Mouse (Mus musculus) c-Kit-negative CD71-positive TER-119-positive erythroid progenitor cells, embryonic 14.5 days (primary cell): ENCODE measurements around the gene Sik3.
"Not testable (repeated sequence)": the region's sequence is repeated elsewhere in the genome, so short reads cannot be mapped to it uniquely, and the experiment has no call there.

ENCODE experiments used
- DNase-seq: peaks from one replicate; pipeline ENCODE4 v3.0.0-alpha.2; 2013; ENCODE audit warnings: low read depth, low spot score

Sik3 gene

GRCm38 (mm10) chr9:46053014-46053666, 40.5 kb downstream of the Sik3 start:
- DNase-seq: no peak

- DNase-seq: no peak
Measured at GRCm38 (mm10) chr9:46058065-46058464, 45.4 kb downstream of the Sik3 start.

- DNase-seq: no peak
Measured at GRCm38 (mm10) chr9:46060249-46060648, 47.6 kb downstream of the Sik3 start.

GRCm38 (mm10) chr9:46061696-46062425, 49.2 kb downstream of the Sik3 start:
- no peak for DNase-seq

GRCm38 (mm10) chr9:46064331-46064730, 51.7 kb downstream of the Sik3 start:
- no peak for DNase-seq

- no peak for DNase-seq
Measured at GRCm38 (mm10) chr9:46066711-46067110, 54.1 kb downstream of the Sik3 start.

GRCm38 (mm10) chr9:46067691-46068090, 55.1 kb downstream of the Sik3 start:
- no peak for DNase-seq

GRCm38 (mm10) chr9:46069013-46069412, 56.4 kb downstream of the Sik3 start:
- DNase-seq: no peak

GRCm38 (mm10) chr9:46072101-46072835, 59.6 kb downstream of the Sik3 start:
- DNase-seq: no peak

- DNase-seq: no peak
Measured at GRCm38 (mm10) chr9:46073443-46073842, 60.8 kb downstream of the Sik3 start.

- DNase-seq: no peak
Measured at GRCm38 (mm10) chr9:46075578-46075977, 63.0 kb downstream of the Sik3 start.

GRCm38 (mm10) chr9:46082381-46082821, 69.8 kb downstream of the Sik3 start:
- no peak for DNase-seq

GRCm38 (mm10) chr9:46083490-46083893, 70.9 kb downstream of the Sik3 start:
- no peak for DNase-seq

GRCm38 (mm10) chr9:46085898-46086297, 73.3 kb downstream of the Sik3 start:
- DNase-seq: no peak

- DNase-seq: no peak
Measured at GRCm38 (mm10) chr9:46086826-46087225, 74.2 kb downstream of the Sik3 start.

GRCm38 (mm10) chr9:46087461-46087860, 74.8 kb downstream of the Sik3 start:
- DNase-seq: no peak

GRCm38 (mm10) chr9:46088722-46089121, 76.1 kb downstream of the Sik3 start:
- no peak for DNase-seq

GRCm38 (mm10) chr9:46090066-46090465, 77.4 kb downstream of the Sik3 start:
- DNase-seq: no peak

GRCm38 (mm10) chr9:46091157-46091556, 78.5 kb downstream of the Sik3 start:
- DNase-seq: not testable (repeated sequence)

GRCm38 (mm10) chr9:46092633-46093032, 80.0 kb downstream of the Sik3 start:
- DNase-seq: no peak

- no peak for DNase-seq
Measured at GRCm38 (mm10) chr9:46098360-46098985, 85.9 kb downstream of the Sik3 start.

GRCm38 (mm10) chr9:46099107-46099506, 86.5 kb downstream of the Sik3 start:
- no peak for DNase-seq
